Mouse (Mus musculus): ENCODE measurements around the gene Ttll4. TPM values are rescaled to one million over a fixed set of nuclear protein-coding genes. Genes with fewer than 3 reads are reported as not detected.

The Ttll4 gene
- polyA plus RNA-seq, 1 experiment from 2014 or later = 2.4 TPM

DNA sequence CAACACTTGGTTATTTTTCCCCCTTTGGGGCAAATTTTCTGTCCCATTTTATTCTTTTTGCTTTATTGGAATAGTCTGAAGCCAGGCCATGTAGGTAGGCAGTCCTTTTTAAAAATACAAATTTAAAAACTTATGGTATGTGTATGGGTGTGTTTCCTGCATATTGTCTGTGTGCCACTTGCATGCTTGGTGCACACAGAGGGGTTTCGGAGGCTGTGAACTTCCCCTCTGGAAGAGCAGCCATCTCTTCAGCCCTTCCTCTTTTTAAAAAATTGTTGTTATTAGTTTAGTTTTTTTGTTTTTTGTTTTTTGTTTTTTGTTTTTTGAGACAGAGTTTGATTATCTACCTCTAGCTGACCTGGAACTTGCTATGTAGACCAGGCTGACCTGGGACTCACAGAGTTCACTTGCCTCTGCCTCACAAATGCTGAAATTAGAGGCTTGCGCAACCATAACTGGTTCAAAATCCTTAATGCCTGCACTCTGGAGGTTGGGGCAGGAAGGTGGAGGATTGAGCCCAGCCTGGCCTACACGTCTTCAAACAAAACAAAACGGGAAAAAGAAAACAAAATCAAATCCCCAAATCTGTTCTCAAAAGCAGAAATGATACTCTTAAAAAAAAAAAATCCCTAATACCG lies 51.0 kb downstream of the Ttll4 start:
- TF ChIP-seq CTCF (IDR thresholded peaks at IDR 0.05; ENCODE audit: low read depth) = no peak
- TF ChIP-seq EP300 (IDR thresholded peaks at IDR 0.05; ENCODE audit: low read depth) = no peak
- no peak overlapping the region for H3K9ac ChIP-seq (replicated peaks)
- DNase-seq (peak; percentile 32), ATAC-seq (peak; percentile 69)
- no peaks in the 10 kb centered on the region for H3K36me3 ChIP-seq (replicated peaks; ENCODE audit: insufficient read depth, low read length)
- H3K27me3 ChIP-seq (ENCODE audit: insufficient read depth, low read length) = no peaks in the 10 kb centered on the region
- 24% methylated on average over 5 of the region's 5 CpGs for WGBS (ENCODE audit: insufficient replicate concordance)
- H3K4me2 ChIP-seq (ENCODE audit: low read depth, low read length) = peak overlapping the region; percentile 85
- H3K4me1 ChIP-seq (ENCODE audit: insufficient read depth) = peaks cover 3% of the 10 kb centered on the region; the same call in 1 of the 2 replicates
- H3K27ac ChIP-seq (ENCODE audit: low read depth) = peak overlapping the region; percentile 94
- peak overlapping the region; percentile 60 for H3K4me3 ChIP-seq (ENCODE audit: low read depth, low read length)
- H3K9me3 ChIP-seq (ENCODE audit: low read length) = no peaks in the 10 kb centered on the region

DNA sequence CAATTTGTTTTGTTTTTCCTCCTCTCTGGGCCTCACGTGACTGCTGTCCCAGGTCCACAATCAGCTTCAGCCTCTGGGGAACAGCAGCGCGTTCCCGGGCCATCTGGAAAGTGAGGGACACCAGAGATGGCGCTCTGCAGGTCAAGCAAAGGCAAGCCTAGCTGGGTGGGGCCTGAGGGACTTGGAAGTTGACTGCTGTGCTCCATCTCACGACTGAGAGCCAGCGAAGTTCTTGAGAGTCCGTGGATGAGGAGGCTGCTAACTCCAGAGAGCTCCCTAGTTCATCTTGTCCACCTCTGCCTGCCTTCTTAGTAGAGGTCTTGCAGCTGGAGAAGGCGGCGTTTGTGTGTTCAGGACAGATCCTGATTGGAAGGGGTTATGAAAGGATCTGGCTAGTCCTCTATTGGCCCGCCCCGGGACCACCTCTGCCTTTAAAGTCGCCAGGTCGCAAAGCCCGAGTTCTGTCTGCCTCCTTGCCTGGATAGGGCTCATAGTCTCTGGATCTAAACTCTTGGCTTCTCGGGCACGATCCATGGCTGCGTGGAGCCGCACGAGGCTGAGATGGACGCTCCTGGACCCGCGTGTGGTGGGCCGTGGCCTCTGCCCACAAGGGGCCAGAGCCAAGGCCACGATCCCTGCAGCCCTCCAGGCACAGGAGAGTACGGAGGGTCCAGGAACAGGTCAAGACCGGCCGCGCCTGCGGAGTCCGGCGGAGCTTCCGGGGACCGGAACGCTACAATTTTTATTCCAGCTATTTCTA lies 51.7 kb downstream of the Ttll4 start, which contains the start of gene Cyp27a1:
Cyp27a1 (plus strand) TSS at position 476 of the 760 bp plus-strand sequence.
- H3K4me3 ChIP-seq (ENCODE audit: low read depth, low read length) = peak within 1 kb of the TSS; percentile 60
- peaks cover 3% of the 10 kb centered on the region; the same call in 1 of the 2 replicates for H3K4me1 ChIP-seq (ENCODE audit: insufficient read depth)

DNA sequence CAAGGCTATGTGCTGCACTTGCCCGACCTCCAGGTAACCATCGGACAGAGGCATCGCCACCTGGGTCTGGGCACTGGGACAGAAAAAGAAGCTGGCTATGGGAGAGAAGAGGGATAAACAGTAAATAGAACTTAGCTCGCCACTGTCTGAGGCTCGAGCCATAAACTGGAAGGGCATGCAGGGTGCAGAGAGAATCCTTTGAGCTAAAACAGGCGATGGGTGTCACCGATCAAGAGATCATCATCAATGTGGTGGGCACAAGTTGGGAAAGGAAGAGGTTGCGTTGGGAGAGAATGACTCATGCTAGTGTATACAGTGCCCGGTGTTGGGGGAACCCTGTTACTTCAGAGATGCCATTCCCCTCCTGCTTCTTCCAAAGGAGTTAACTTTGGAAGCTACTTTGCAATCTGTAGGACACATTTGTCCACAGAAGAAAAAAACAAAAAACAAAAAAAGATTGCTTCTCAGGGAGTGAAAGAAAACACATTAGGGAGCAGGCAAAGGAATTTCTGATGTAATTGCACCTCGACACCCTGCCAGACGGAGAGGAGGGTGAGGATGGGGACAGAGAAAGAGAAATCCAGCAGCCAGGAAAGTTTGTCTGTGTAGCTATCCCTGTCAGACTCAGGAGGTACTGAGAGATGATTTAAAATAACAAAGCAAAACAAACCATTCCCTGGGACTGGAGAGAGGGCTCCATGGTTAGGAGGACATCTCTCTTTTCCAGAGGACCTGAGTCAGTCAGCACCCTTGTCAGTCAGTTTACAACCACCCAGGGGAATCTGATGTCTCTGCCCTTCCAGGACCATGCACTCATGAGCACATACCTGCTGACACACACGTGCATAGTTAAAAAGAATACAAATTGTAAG lies 52.5 kb downstream of the Ttll4 start:
- DNase-seq = no peak
- TF ChIP-seq EP300 (IDR thresholded peaks at IDR 0.05; ENCODE audit: low read depth) (no peak), CTCF (IDR thresholded peaks at IDR 0.05; ENCODE audit: low read depth) (no peak)
- Histone ChIP-seq H3K9me3 (ENCODE audit: low read length) (no peaks in the 10 kb centered on the region), H3K4me2 (ENCODE audit: low read depth, low read length) (peak overlapping the region; percentile 85), H3K36me3 (replicated peaks; ENCODE audit: insufficient read depth, low read length) (no peaks in the 10 kb centered on the region), H3K4me3 (ENCODE audit: low read depth, low read length) (peak overlapping the region; percentile 60), H3K4me1 (ENCODE audit: insufficient read depth) (peaks cover 3% of the 10 kb centered on the region; the same call in 1 of the 2 replicates), H3K9ac (replicated peaks) (peak overlapping the region; percentile 81), H3K27ac (ENCODE audit: low read depth) (peak overlapping the region; percentile 94), H3K27me3 (ENCODE audit: insufficient read depth, low read length) (no peaks in the 10 kb centered on the region)
- peak; percentile 29 for ATAC-seq
- WGBS (ENCODE audit: insufficient replicate concordance) = 24% methylated on average over 12 of the region's 12 CpGs

More for the DNA sequence above, 51.7 kb downstream of the Ttll4 start, which contains the start of gene Cyp27a1:
- Histone ChIP-seq H3K4me2 (ENCODE audit: low read depth, low read length) (peak within 1 kb of the TSS; percentile 85), H3K27ac (ENCODE audit: low read depth) (peak within 1 kb of the TSS; percentile 94), H3K27me3 (ENCODE audit: insufficient read depth, low read length) (no peaks in the 10 kb centered on the region), H3K36me3 (replicated peaks; ENCODE audit: insufficient read depth, low read length) (no peaks in the 10 kb centered on the region), H3K9ac (replicated peaks) (peak within 1 kb of the TSS; percentile 81), H3K9me3 (ENCODE audit: low read length) (no peaks in the 10 kb centered on the region)
- TF ChIP-seq EP300 (IDR thresholded peaks at IDR 0.05; ENCODE audit: low read depth) = no peak
- TF ChIP-seq CTCF (IDR thresholded peaks at IDR 0.05; ENCODE audit: low read depth) = peak; percentile 37
- DNase-seq = peak; percentile 72
- WGBS (ENCODE audit: insufficient replicate concordance) = 7% methylated on average over 35 of the region's 35 CpGs
- ATAC-seq = peak; percentile 85

DNA sequence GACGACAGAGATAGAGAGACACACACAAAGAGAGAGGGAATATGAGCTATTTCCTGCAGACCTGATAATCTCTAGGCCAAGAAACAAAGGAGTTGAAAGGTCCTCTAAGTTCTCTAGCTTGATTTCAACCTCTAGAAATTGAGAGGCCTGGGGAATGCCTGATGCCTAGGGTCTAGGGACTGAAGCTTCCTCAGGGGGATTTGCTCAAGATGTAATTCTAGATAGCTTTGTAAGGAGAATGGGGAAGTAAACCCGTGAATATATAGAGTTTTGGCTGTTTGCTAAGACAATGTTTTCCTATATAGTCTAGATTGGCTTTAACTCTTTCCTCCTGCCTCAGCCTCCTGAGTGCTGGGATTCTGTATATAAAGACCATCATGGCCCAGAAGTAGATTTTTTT lies 53.4 kb downstream of the Ttll4 start:
- H3K9me3 ChIP-seq (ENCODE audit: low read length) = no peaks in the 10 kb centered on the region
- TF ChIP-seq EP300 (IDR thresholded peaks at IDR 0.05; ENCODE audit: low read depth) (no peak), CTCF (IDR thresholded peaks at IDR 0.05; ENCODE audit: low read depth) (no peak)
- DNase-seq (no peak), ATAC-seq (no peak)
- H3K4me2 ChIP-seq (ENCODE audit: low read depth, low read length) = peak overlapping the region; percentile 85
- no peaks in the 10 kb centered on the region for H3K27me3 ChIP-seq (ENCODE audit: insufficient read depth, low read length)
- H3K36me3 ChIP-seq (replicated peaks; ENCODE audit: insufficient read depth, low read length) = no peaks in the 10 kb centered on the region
- peak overlapping the region; percentile 60 for H3K4me3 ChIP-seq (ENCODE audit: low read depth, low read length)
- H3K27ac ChIP-seq (ENCODE audit: low read depth) = no peak overlapping the region
- peaks cover 3% of the 10 kb centered on the region; the same call in 1 of the 2 replicates for H3K4me1 ChIP-seq (ENCODE audit: insufficient read depth)
- WGBS (ENCODE audit: insufficient replicate concordance) = 20% methylated on average over 2 of the region's 2 CpGs
- no peak overlapping the region for H3K9ac ChIP-seq (replicated peaks)

DNA sequence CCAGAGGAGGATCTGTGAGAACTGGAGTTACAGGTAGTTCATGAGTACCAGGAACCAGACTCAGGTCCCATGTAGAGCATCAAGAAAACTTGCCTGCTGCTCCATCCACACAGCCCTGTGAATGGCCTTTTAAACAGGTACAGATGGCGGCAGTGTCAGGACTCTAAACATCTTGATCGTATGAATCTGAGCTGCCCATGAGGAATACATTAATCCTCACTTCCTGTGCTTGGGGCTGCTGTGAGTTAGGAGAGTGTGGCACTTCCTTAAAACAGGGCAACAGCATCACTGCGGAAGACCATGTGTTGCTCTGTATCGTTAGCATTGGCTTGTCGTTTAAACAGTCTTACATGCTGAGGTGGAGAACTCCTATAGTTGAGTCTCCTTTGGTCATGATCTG lies 53.9 kb downstream of the Ttll4 start:
- H3K27me3 ChIP-seq (ENCODE audit: insufficient read depth, low read length) = no peaks in the 10 kb centered on the region
- peak overlapping the region; percentile 60; the same call in 1 of the 2 replicates for H3K4me3 ChIP-seq (ENCODE audit: low read depth, low read length)
- ATAC-seq = no peak
- no peak overlapping the region for H3K27ac ChIP-seq (ENCODE audit: low read depth)
- no peak for DNase-seq
- 33% methylated on average over 5 of the region's 5 CpGs for WGBS (ENCODE audit: insufficient replicate concordance)
- TF ChIP-seq EP300 (IDR thresholded peaks at IDR 0.05; ENCODE audit: low read depth) = no peak
- no peak for TF ChIP-seq CTCF (IDR thresholded peaks at IDR 0.05; ENCODE audit: low read depth)
- H3K9me3 ChIP-seq (ENCODE audit: low read length) = no peaks in the 10 kb centered on the region
- peak overlapping the region; percentile 85 for H3K4me2 ChIP-seq (ENCODE audit: low read depth, low read length)
- H3K36me3 ChIP-seq (replicated peaks; ENCODE audit: insufficient read depth, low read length) = no peaks in the 10 kb centered on the region
- H3K4me1 ChIP-seq (ENCODE audit: insufficient read depth) = peaks cover 3% of the 10 kb centered on the region; the same call in 1 of the 2 replicates
- no peak overlapping the region for H3K9ac ChIP-seq (replicated peaks)
